Mouse (Mus musculus) neural tube, embryonic 12.5 days (tissue): ENCODE data around the gene 4930432M17Rik. TPM values are rescaled to one million over a fixed set of nuclear protein-coding genes. Genes with fewer than 3 reads are reported as not detected.

Source experiments
- ATAC-seq: fragments of 200-750 bp; cut with Nextera tagmentation; 2 replicates; pipeline ENCODE4 v1.8.0; 2017; ENCODE audit warnings: low read depth, mild to moderate bottlenecking, moderate TSS enrichment, moderate library complexity; ENCODE audit not compliant: low FRiP score
- H3K27ac ChIP-seq: fragments of 300-500 bp; sonication (generic); 2 replicates; pipeline ENCODE4 v1.5.1; 2016
- H3K27me3 ChIP-seq: fragments of 300-500 bp; sonication (generic); replicated peaks from 2 replicates; pipeline ENCODE4 v1.6.1; 2016; ENCODE audit warnings: mild to moderate bottlenecking
- H3K36me3 ChIP-seq: fragments of 300-500 bp; sonication (generic); 2 replicates; pipeline ENCODE4 v1.6.1; 2016; ENCODE audit warnings: mild to moderate bottlenecking
- H3K4me1 ChIP-seq: fragments of 300-500 bp; sonication (generic); 2 replicates; pipeline ENCODE4 v1.6.1; 2016
- H3K4me2 ChIP-seq: fragments of 300-500 bp; sonication (generic); replicated peaks from 2 replicates; pipeline ENCODE4 v1.6.1; 2016; ENCODE audit warnings: mild to moderate bottlenecking
- H3K4me3 ChIP-seq: fragments of 300-500 bp; sonication (generic); 2 replicates; pipeline ENCODE4 v1.5.1; 2016
- H3K9ac ChIP-seq: fragments of 300-500 bp; sonication (generic); 2 replicates; pipeline ENCODE4 v1.6.1; 2016; ENCODE audit warnings: mild to moderate bottlenecking
- H3K9me3 ChIP-seq: fragments of 300-500 bp; sonication (generic); 2 replicates; pipeline ENCODE4 v1.6.1; 2016; ENCODE audit warnings: mild to moderate bottlenecking
- WGBS: fragments of 180-500 bp; shearing (Covaris S2); methylation state at CpG from one replicate; pipeline ENCODE4 v1.1.7; 2016; 5-methylcytosine and 5-hydroxymethylcytosine counted together
- polyA plus RNA-seq: library from polyadenylated mRNA; unstranded; fragments of >200 nt; fragmentation: Nextera tagmentation; extraction: Ambion mirVana; gene quantifications from 2 replicates; pipeline ENCODE4 v1.2.1, GENCODE M21; 2016

Gene 4930432M17Rik
- polyA plus RNA-seq, 1 experiment from 2014 or later = not detected

- no peaks in the 10 kb centered on the region for H3K9me3 ChIP-seq
- H3K36me3 ChIP-seq = no peaks in the 10 kb centered on the region
- H3K9ac ChIP-seq = no peak overlapping the region
- no peak overlapping the region for H3K4me3 ChIP-seq
- peak overlapping the region; percentile 69; the same call in 1 of the 2 replicates for H3K27ac ChIP-seq
- 0 out of 2 replicates have a peak, but pooled peaks have one; percentile 3 for ATAC-seq
- no peak overlapping the region for H3K4me2 ChIP-seq
- 78% methylated on average over 4 of the region's 4 CpGs for WGBS
- H3K27me3 ChIP-seq = no peaks in the 10 kb centered on the region
- peaks cover 23% of the 10 kb centered on the region for H3K4me1 ChIP-seq
Observed at GRCm38 (mm10) chr3:121699401-121699800, 28.8 kb downstream of the 4930432M17Rik start.

DNA sequence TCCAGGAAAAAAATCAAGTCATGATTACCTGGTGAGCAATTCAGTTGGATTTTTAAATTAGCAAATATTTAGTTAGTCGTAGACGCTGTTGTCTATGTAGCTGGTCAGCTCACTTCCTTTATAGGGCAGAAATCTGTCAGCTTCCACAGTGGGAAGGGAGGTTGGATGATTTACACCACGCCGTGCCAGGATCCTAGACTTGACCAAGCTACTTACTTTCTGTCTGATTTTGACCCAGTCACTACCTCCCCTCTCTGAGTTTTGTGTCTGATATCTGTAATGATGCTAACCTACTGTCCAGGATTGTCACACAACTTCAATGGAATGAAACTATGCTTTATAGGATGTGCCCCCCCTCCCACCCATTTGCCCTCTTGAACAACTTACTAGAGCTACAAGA, 29.3 kb downstream of the 4930432M17Rik start:
- Histone ChIP-seq H3K9me3 (no peaks in the 10 kb centered on the region), H3K9ac (no peak overlapping the region), H3K4me2 (peak overlapping the region; percentile 42), H3K4me3 (no peak overlapping the region), H3K27ac (peak overlapping the region; percentile 69), H3K4me1 (peaks cover 23% of the 10 kb centered on the region), H3K27me3 (no peaks in the 10 kb centered on the region), H3K36me3 (no peaks in the 10 kb centered on the region)
- 41% methylated on average over 4 of the region's 4 CpGs for WGBS
- peak; percentile 71 for ATAC-seq

GRCm38 (mm10) chr3:121700364-121700952, 29.9 kb downstream of the 4930432M17Rik start:
- peaks cover 23% of the 10 kb centered on the region for H3K4me1 ChIP-seq
- no peaks in the 10 kb centered on the region for H3K36me3 ChIP-seq
- ATAC-seq = peak; percentile 94
- peak overlapping the region; percentile 42 for H3K4me2 ChIP-seq
- H3K27ac ChIP-seq = peak overlapping the region; percentile 69
- no peaks in the 10 kb centered on the region for H3K9me3 ChIP-seq
- no peak overlapping the region for H3K9ac ChIP-seq
- no peaks in the 10 kb centered on the region for H3K27me3 ChIP-seq
- no peak overlapping the region for H3K4me3 ChIP-seq
- WGBS = 12% methylated on average over 8 of the region's 8 CpGs

- 85% methylated on average over 7 of the region's 7 CpGs for WGBS
- no peak overlapping the region for H3K4me2 ChIP-seq
- H3K4me3 ChIP-seq = no peak overlapping the region
- no peaks in the 10 kb centered on the region for H3K27me3 ChIP-seq
- no peaks in the 10 kb centered on the region for H3K9me3 ChIP-seq
- H3K9ac ChIP-seq = no peak overlapping the region
- no peak for ATAC-seq
- peaks cover 23% of the 10 kb centered on the region for H3K4me1 ChIP-seq
- no peak overlapping the region for H3K27ac ChIP-seq
- no peaks in the 10 kb centered on the region for H3K36me3 ChIP-seq
Observed at GRCm38 (mm10) chr3:121703155-121703879, 32.8 kb downstream of the 4930432M17Rik start.

DNA sequence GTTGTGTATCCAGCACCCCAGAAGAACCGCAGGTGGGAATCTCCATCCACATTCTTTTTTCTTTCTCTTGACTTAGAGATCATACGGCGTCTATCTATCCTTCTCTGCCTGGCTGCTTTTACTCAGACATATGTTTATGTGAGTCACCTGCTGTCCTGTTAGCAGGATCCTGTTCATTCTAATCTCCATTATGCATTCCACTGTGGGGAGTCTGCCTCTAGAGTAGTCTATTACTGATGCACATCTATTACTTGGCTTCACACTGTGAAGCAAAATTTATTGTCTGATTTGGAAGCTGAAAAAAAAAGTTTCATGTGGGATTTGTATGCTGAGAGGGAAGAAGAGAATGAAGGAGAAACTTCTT, 33.3 kb downstream of the 4930432M17Rik start:
- H3K9ac ChIP-seq = no peak overlapping the region
- no peaks in the 10 kb centered on the region for H3K9me3 ChIP-seq
- no peaks in the 10 kb centered on the region for H3K27me3 ChIP-seq
- H3K4me2 ChIP-seq = no peak overlapping the region
- no peak for ATAC-seq
- H3K4me3 ChIP-seq = no peak overlapping the region
- peaks cover 23% of the 10 kb centered on the region for H3K4me1 ChIP-seq
- H3K27ac ChIP-seq = no peak overlapping the region
- H3K36me3 ChIP-seq = no peaks in the 10 kb centered on the region
- 53% methylated on average over 3 of the region's 3 CpGs for WGBS

DNA sequence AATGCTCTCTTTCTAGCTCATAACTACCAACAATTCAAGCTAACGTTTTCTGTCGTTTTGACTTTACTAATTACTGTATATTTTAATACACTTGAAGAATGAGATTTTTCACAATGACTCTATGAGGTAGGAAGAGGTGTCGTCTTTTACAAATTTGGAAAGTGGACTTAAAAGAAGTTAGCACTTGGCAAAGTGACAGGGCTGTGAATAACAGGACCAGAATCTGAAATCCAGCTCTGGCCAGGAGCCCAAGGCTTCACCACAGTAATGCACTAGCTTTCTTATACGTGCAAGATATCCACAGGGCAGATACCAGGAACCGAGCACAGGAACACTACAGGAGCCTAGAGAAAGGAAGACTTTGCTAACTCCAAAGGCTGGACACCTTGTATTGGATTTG, 35.5 kb downstream of the 4930432M17Rik start:
- WGBS = 80% methylated on average over 5 of the region's 5 CpGs
- no peaks in the 10 kb centered on the region for H3K36me3 ChIP-seq
- H3K4me1 ChIP-seq = peaks cover 9% of the 10 kb centered on the region
- ATAC-seq = no peak
- H3K27me3 ChIP-seq = no peaks in the 10 kb centered on the region
- no peak overlapping the region for H3K4me2 ChIP-seq
- no peak overlapping the region for H3K4me3 ChIP-seq
- no peak overlapping the region for H3K9ac ChIP-seq
- no peak overlapping the region for H3K27ac ChIP-seq
- no peaks in the 10 kb centered on the region for H3K9me3 ChIP-seq

GRCm38 (mm10) chr3:121707106-121707505, 36.5 kb downstream of the 4930432M17Rik start:
- Histone ChIP-seq H3K27ac (no peak overlapping the region), H3K4me2 (no peak overlapping the region), H3K9me3 (no peaks in the 10 kb centered on the region), H3K36me3 (no peaks in the 10 kb centered on the region), H3K27me3 (no peaks in the 10 kb centered on the region), H3K4me1 (no peaks in the 10 kb centered on the region), H3K4me3 (no peak overlapping the region), H3K9ac (no peak overlapping the region)
- WGBS = 72% methylated on average over 4 of the region's 4 CpGs
- ATAC-seq = no peak

GRCm38 (mm10) chr3:121710894-121711531, 40.5 kb downstream of the 4930432M17Rik start:
- no peaks in the 10 kb centered on the region for H3K9me3 ChIP-seq
- H3K27me3 ChIP-seq = no peaks in the 10 kb centered on the region
- 86% methylated on average over 7 of the region's 7 CpGs for WGBS
- no peaks in the 10 kb centered on the region for H3K36me3 ChIP-seq
- H3K4me1 ChIP-seq = no peaks in the 10 kb centered on the region
- ATAC-seq = no peak
- no peak overlapping the region for H3K4me2 ChIP-seq
- no peak overlapping the region for H3K9ac ChIP-seq
- no peak overlapping the region for H3K27ac ChIP-seq
- H3K4me3 ChIP-seq = no peak overlapping the region

- Histone ChIP-seq H3K4me1 (no peaks in the 10 kb centered on the region), H3K27ac (no peak overlapping the region), H3K4me3 (no peak overlapping the region), H3K9ac (no peak overlapping the region), H3K36me3 (no peaks in the 10 kb centered on the region), H3K9me3 (no peaks in the 10 kb centered on the region), H3K4me2 (no peak overlapping the region), H3K27me3 (no peaks in the 10 kb centered on the region)
- no peak for ATAC-seq
- WGBS = 66% methylated on average over 4 of the region's 4 CpGs
Observed at GRCm38 (mm10) chr3:121712222-121712621, 41.7 kb downstream of the 4930432M17Rik start.

- Histone ChIP-seq H3K27ac (no peak overlapping the region), H3K4me1 (no peaks in the 10 kb centered on the region), H3K9me3 (no peaks in the 10 kb centered on the region), H3K27me3 (no peaks in the 10 kb centered on the region), H3K9ac (no peak overlapping the region), H3K4me2 (no peak overlapping the region), H3K36me3 (no peaks in the 10 kb centered on the region), H3K4me3 (no peak overlapping the region)
- no peak for ATAC-seq
- 81% methylated on average over 17 of the region's 17 CpGs for WGBS
Observed at GRCm38 (mm10) chr3:121713151-121713701, 42.7 kb downstream of the 4930432M17Rik start.

- no peak overlapping the region for H3K27ac ChIP-seq
- no peaks in the 10 kb centered on the region for H3K9me3 ChIP-seq
- no peaks in the 10 kb centered on the region for H3K36me3 ChIP-seq
- H3K9ac ChIP-seq = no peak overlapping the region
- H3K4me1 ChIP-seq = no peaks in the 10 kb centered on the region
- H3K4me2 ChIP-seq = no peak overlapping the region
- ATAC-seq = no peak
- 73% methylated on average over 8 of the region's 8 CpGs for WGBS
- H3K4me3 ChIP-seq = no peak overlapping the region
- H3K27me3 ChIP-seq = no peaks in the 10 kb centered on the region
Observed at GRCm38 (mm10) chr3:121713816-121714215, 43.3 kb downstream of the 4930432M17Rik start.

GRCm38 (mm10) chr3:121714461-121714860, 43.9 kb downstream of the 4930432M17Rik start:
- H3K4me3 ChIP-seq = no peak overlapping the region
- WGBS = 91% methylated on average over 2 of the region's 2 CpGs
- H3K27me3 ChIP-seq = no peaks in the 10 kb centered on the region
- H3K36me3 ChIP-seq = no peaks in the 10 kb centered on the region
- H3K9ac ChIP-seq = no peak overlapping the region
- no peak overlapping the region for H3K27ac ChIP-seq
- no peaks in the 10 kb centered on the region for H3K4me1 ChIP-seq
- ATAC-seq = no peak
- no peak overlapping the region for H3K4me2 ChIP-seq
- H3K9me3 ChIP-seq = no peaks in the 10 kb centered on the region
